Mouse (Mus musculus): ENCODE results near the gene Sipa1l1.

GRCm38 (mm10) chr12:82400783-82401182, 231.7 kb downstream of the Sipa1l1 start:
- TF ChIP-seq POLR2A (IDR thresholded peaks at IDR 0.05; ENCODE audit: borderline replicate concordance, insufficient read depth, low read length) (no peak), CTCF (IDR thresholded peaks at IDR 0.05; ENCODE audit: borderline replicate concordance, insufficient read depth, low read depth, low read length) (no peak)

All from cerebellum, adult 2 months (tissue).